In genomic region chr5:149537796-149538511, GRCm38 (mm10) we compare ENCODE assay signal across 8 mouse cellular contexts. TPM values are rescaled to one million over a fixed set of nuclear protein-coding genes. Genes with fewer than 3 reads are reported as not detected.
A peak's percentile ranks its signal among the peaks of the same experiment; 100 is the strongest.
DNase-seq lines count a peak whose midpoint lies in the region; ATAC-seq and TF ChIP-seq lines count a peak whose summit lies in the region.

No protein-coding gene starts in this region.

- no peak for TF ChIP-seq CTCF in intestine, postnatal 0 days (IDR thresholded peaks at IDR 0.05; ENCODE audit: low read depth)

- H3K4me3 ChIP-seq in embryonic facial prominence, embryonic 13.5 days = peak overlapping the region; percentile 18
- no peak overlapping the region for H3K4me3 ChIP-seq in intestine, postnatal 0 days (ENCODE audit: low read depth, low read length)
- peak overlapping the region; percentile 13 for H3K4me3 ChIP-seq in neural tube, embryonic 13.5 days

- ATAC-seq in embryonic facial prominence, embryonic 13.5 days (ENCODE audit: insufficient number of reproducible peaks, insufficient read depth, low FRiP score, low TSS enrichment, low read depth) = no peak
- ATAC-seq in intestine, postnatal 0 days = no peak
- peak; percentile 71 for ATAC-seq in neural tube, embryonic 13.5 days (ENCODE audit: low read depth)
- ATAC-seq in activated CD4-positive, CD25-positive, alpha-beta regulatory T cell, adult 4 months = no peak

- H3K4me1 ChIP-seq in embryonic facial prominence, embryonic 13.5 days = peaks cover 24% of the 10 kb centered on the region
- no peaks in the 10 kb centered on the region for H3K4me1 ChIP-seq in intestine, postnatal 0 days (replicated peaks; ENCODE audit: control insufficient read depth, insufficient read depth, low read length)
- peaks cover 38% of the 10 kb centered on the region for H3K4me1 ChIP-seq in neural tube, embryonic 13.5 days (replicated peaks)

- H3K27me3 ChIP-seq in embryonic facial prominence, embryonic 13.5 days = peaks cover 3% of the 10 kb centered on the region; the same call in 1 of the 2 replicates
- no peaks in the 10 kb centered on the region for H3K27me3 ChIP-seq in intestine, postnatal 0 days (replicated peaks; ENCODE audit: control insufficient read depth, insufficient read depth, low read length)
- H3K27me3 ChIP-seq in neural tube, embryonic 13.5 days = peaks cover 9% of the 10 kb centered on the region; the same call in 1 of the 2 replicates

- H3K4me2 ChIP-seq in embryonic facial prominence, embryonic 13.5 days = peak overlapping the region; percentile 55
- peak overlapping the region; percentile 44 for H3K4me2 ChIP-seq in intestine, postnatal 0 days (replicated peaks; ENCODE audit: low read depth)
- H3K4me2 ChIP-seq in neural tube, embryonic 13.5 days = peak overlapping the region; percentile 49

- peak overlapping the region; percentile 37; the same call in 1 of the 2 replicates for H3K9ac ChIP-seq in embryonic facial prominence, embryonic 13.5 days
- no peak overlapping the region for H3K9ac ChIP-seq in intestine, postnatal 0 days (ENCODE audit: low read depth, low read length)
- peak overlapping the region; percentile 58 for H3K9ac ChIP-seq in neural tube, embryonic 13.5 days

- H3K9me3 ChIP-seq in embryonic facial prominence, embryonic 13.5 days = no peaks in the 10 kb centered on the region
- no peaks in the 10 kb centered on the region for H3K9me3 ChIP-seq in intestine, postnatal 0 days (ENCODE audit: control insufficient read depth)
- no peaks in the 10 kb centered on the region for H3K9me3 ChIP-seq in neural tube, embryonic 13.5 days

- no peaks in the 10 kb centered on the region for H3K36me3 ChIP-seq in embryonic facial prominence, embryonic 13.5 days
- no peaks in the 10 kb centered on the region for H3K36me3 ChIP-seq in intestine, postnatal 0 days (ENCODE audit: control insufficient read depth, insufficient read depth)
- no peaks in the 10 kb centered on the region for H3K36me3 ChIP-seq in neural tube, embryonic 13.5 days

- WGBS in embryonic facial prominence, embryonic 13.5 days = 12% methylated on average over 16 of the region's 16 CpGs
- 35% methylated on average over 16 of the region's 16 CpGs for WGBS in intestine, postnatal 0 days
- WGBS in neural tube, embryonic 13.5 days = 17% methylated on average over 16 of the region's 16 CpGs

- peak; percentile 11 to 29 for DNase-seq in kidney, postnatal 4 days
- no peak for DNase-seq in kidney, adult 9 months
- no peak for DNase-seq in gastrocnemius, postnatal 4 days (ENCODE audit: low spot score in 2 of 2)
- DNase-seq in thymus, postnatal 14 days = no peak

- H3K27ac ChIP-seq in embryonic facial prominence, embryonic 13.5 days = no peak overlapping the region
- H3K27ac ChIP-seq in intestine, postnatal 0 days (ENCODE audit: low read depth, low read length) = no peak overlapping the region
- H3K27ac ChIP-seq in neural tube, embryonic 13.5 days (replicated peaks) = peak overlapping the region; percentile 70

RNA-seq across cellular contexts. Expression of gene Wdr95, which starts 9.5 kb away (rescaled TPM):
- 0.24 TPM in 1 of 2 replicates, not detected in the other for polyA plus RNA-seq in embryonic facial prominence, embryonic 13.5 days (2015; fragmentation: Nextera tagmentation; extraction: Ambion mirVana)
- polyA plus RNA-seq in intestine, postnatal 0 days (2015; fragmentation: Nextera tagmentation; extraction: Ambion mirVana) = not detected in 2 replicates
- polyA plus RNA-seq in neural tube, embryonic 13.5 days (2015; fragmentation: Nextera tagmentation; extraction: Ambion mirVana) = 0.60 and 0.96 TPM in 2 replicates
- not detected for polyA plus RNA-seq in activated CD4-positive, CD25-positive, alpha-beta regulatory T cell, adult 4 months (2017; shearing (Covaris generic))
- under 1 TPM in 1 of 2 experiments, not detected in 1; 0.31 TPM for total RNA-seq in gastrocnemius, postnatal 4 days (2021)

Comparison
In these comparisons a context has a peak if more than half of its experiments do, and no peak if none do; other contexts are left out.
1. DNase-seq: peak in kidney, postnatal 4 days (2 of 2); none in kidney, adult 9 months (single experiment), gastrocnemius, postnatal 4 days (0 of 2) and thymus, postnatal 14 days (single experiment).
2. Peak in every context shown above with its lines, with median percentiles within 50 percentile points of each other: H3K4me2 ChIP-seq.